Mouse (Mus musculus) lung, adult 2 months (tissue): Measurements from ENCODE around the gene Ipo4. TPM values are rescaled to one million over a fixed set of nuclear protein-coding genes. Genes with fewer than 3 reads are reported as not detected.
A peak's percentile ranks its signal among the peaks of the same experiment; 100 is the strongest.

Source experiments
- DNase-seq: peaks from one replicate; pipeline ENCODE4 v3.0.0; 2022
- H3K4me1 ChIP-seq: fragments of 200-500 bp; 2 replicates; pipeline ENCODE4 v1.6.1; 2011; ENCODE audit warnings: low read length; ENCODE audit not compliant: control insufficient read depth, insufficient read depth
- H3K4me3 ChIP-seq: fragments of 200-500 bp; replicated peaks from 2 replicates; pipeline ENCODE3; 2011; ENCODE audit warnings: low read depth, mild to moderate bottlenecking, control low read depth, low read length; ENCODE audit errors: extremely low read depth
- CTCF ChIP-seq: fragments of 200-500 bp; IDR thresholded peaks from 2 replicates; pipeline ENCODE4 v1.5.1; 2011; ENCODE audit warnings: mild to moderate bottlenecking, low read length, control low read depth; ENCODE audit not compliant: insufficient read depth
- POLR2A ChIP-seq: fragments of 200-500 bp; IDR thresholded peaks from 2 replicates; pipeline ENCODE4 v1.6.1; 2011; ENCODE audit warnings: low read depth, mild to moderate bottlenecking, control low read depth, low read length, borderline replicate concordance; ENCODE audit errors: extremely low read depth
- WGBS: fragments of 180-500 bp; shearing (Covaris S2); methylation state at CpG from one replicate; pipeline ENCODE4 v1.1.7; 2018; 5-methylcytosine and 5-hydroxymethylcytosine counted together
- polyA plus RNA-seq: library from polyadenylated mRNA; depleted of rRNA; stranded (reverse); fragments of >200 nt; gene quantifications from 2 replicates; pipeline ENCODE4 v1.2.3, GENCODE M21; 2012

Gene Ipo4
- polyA plus RNA-seq, 1 experiment, result 83.9 TPM

- Histone ChIP-seq H3K4me3 (no peak overlapping the region), H3K4me1 (0 out of 2 replicates have a peak, but pooled peaks cover 2% of the 10 kb centered on the region)
- TF ChIP-seq POLR2A (no peak), CTCF (no peak)
- WGBS, result 75% methylated on average over 7 of the region's 7 CpGs
- no peak for DNase-seq
Measured at GRCm38 (mm10) chr14:55614565-55615178, 21.1 kb downstream of the Ipo4 start.

- Histone ChIP-seq H3K4me1 (no peaks in the 10 kb centered on the region), H3K4me3 (no peak overlapping the region)
- no peak for TF ChIP-seq POLR2A
- TF ChIP-seq CTCF, result no peak
- WGBS, result 52% methylated on average over 6 of the region's 6 CpGs
- DNase-seq, result no peak
Measured at GRCm38 (mm10) chr14:55613346-55613745, 22.4 kb downstream of the Ipo4 start.

GRCm38 (mm10) chr14:55608339-55608738 is 27.4 kb downstream of the Ipo4 start:
- Histone ChIP-seq H3K4me3 (no peak overlapping the region), H3K4me1 (peaks cover 9% of the 10 kb centered on the region)
- WGBS, result 97% methylated on average over 6 of the region's 6 CpGs
- no peak for TF ChIP-seq CTCF
- no peak for TF ChIP-seq POLR2A
- no peak for DNase-seq

- Histone ChIP-seq H3K4me1 (peaks cover 9% of the 10 kb centered on the region), H3K4me3 (no peak overlapping the region)
- 83% methylated on average over 16 of the region's 16 CpGs for WGBS
- DNase-seq, result no peak
- TF ChIP-seq POLR2A (no peak), CTCF (no peak)
Measured at GRCm38 (mm10) chr14:55605743-55606459, 29.9 kb downstream of the Ipo4 start.

- peaks cover 9% of the 10 kb centered on the region for H3K4me1 ChIP-seq
- H3K4me3 ChIP-seq, result peak overlapping the region; percentile 78
- 80% methylated on average over 11 of the region's 11 CpGs for WGBS
- no peak for TF ChIP-seq POLR2A
- TF ChIP-seq CTCF, result no peak
- no peak for DNase-seq
Measured at GRCm38 (mm10) chr14:55604823-55605222, 30.9 kb downstream of the Ipo4 start.

GRCm38 (mm10) chr14:55603633-55604576 is 31.9 kb downstream of the Ipo4 start:
- DNase-seq, result peak; percentile 92
- H3K4me3 ChIP-seq, result peak overlapping the region; percentile 78
- H3K4me1 ChIP-seq, result peaks cover 9% of the 10 kb centered on the region
- peak; percentile 97 for TF ChIP-seq CTCF
- TF ChIP-seq POLR2A, result peak; percentile 55; the same call in 1 of the 2 replicates
- 4% methylated on average over 19 of the region's 19 CpGs for WGBS

GRCm38 (mm10) chr14:55603271-55603632 is 32.5 kb downstream of the Ipo4 start, which contains the start of gene Irf9:
Irf9 (plus strand) TSS chr14:55603571.
- TF ChIP-seq CTCF, result no peak
- no peak for TF ChIP-seq POLR2A
- DNase-seq, result no peak
- peak within 1 kb of the TSS; percentile 78 for H3K4me3 ChIP-seq
- WGBS, result 67% methylated on average over 7 of the region's 7 CpGs
- peaks cover 9% of the 10 kb centered on the region for H3K4me1 ChIP-seq

GRCm38 (mm10) chr14:55598521-55599390 is 37.0 kb downstream of the Ipo4 start:
- DNase-seq, result no peak
- TF ChIP-seq CTCF (no peak), POLR2A (no peak)
- no peak overlapping the region for H3K4me3 ChIP-seq
- peaks cover 4% of the 10 kb centered on the region for H3K4me1 ChIP-seq
- 94% methylated on average over 21 of the region's 21 CpGs for WGBS

GRCm38 (mm10) chr14:55596036-55596690 is 39.6 kb downstream of the Ipo4 start:
- no peak for TF ChIP-seq CTCF
- no peak for TF ChIP-seq POLR2A
- H3K4me1 ChIP-seq, result peaks cover 14% of the 10 kb centered on the region

More at GRCm38 (mm10) chr14:55596036-55596690, 39.6 kb downstream of the Ipo4 start:
- no peak overlapping the region for H3K4me3 ChIP-seq
- WGBS, result 80% methylated on average over 13 of the region's 13 CpGs
- no peak for DNase-seq
